Mouse (Mus musculus): Measurements from ENCODE around the gene 4933427I04Rik.

4933427I04Rik gene

DNA sequence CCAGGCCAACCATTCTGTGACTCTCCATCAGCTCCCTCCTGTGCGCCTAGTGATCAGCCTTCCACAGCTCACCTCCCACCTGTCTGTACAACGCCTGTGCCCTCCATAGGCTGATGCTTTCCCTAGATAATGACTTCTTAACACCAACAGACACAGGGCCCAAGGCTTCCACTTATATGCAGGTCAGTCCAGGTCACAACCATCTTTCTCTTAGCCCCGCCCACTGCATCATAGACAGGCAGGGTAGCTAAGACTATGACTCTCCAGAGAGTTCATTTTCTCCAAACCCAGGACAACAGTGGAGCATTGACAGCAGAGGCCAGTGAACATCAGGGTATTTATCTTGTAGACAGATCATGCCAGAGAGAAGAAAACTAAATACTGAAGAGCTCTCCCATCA, at the start of gene 4933427I04Rik:
4933427I04Rik (plus strand) TSS at position 301 of the 400 bp plus-strand sequence.
- DNase-seq (ENCODE audit: inconsistent ontology term): no peak

DNA sequence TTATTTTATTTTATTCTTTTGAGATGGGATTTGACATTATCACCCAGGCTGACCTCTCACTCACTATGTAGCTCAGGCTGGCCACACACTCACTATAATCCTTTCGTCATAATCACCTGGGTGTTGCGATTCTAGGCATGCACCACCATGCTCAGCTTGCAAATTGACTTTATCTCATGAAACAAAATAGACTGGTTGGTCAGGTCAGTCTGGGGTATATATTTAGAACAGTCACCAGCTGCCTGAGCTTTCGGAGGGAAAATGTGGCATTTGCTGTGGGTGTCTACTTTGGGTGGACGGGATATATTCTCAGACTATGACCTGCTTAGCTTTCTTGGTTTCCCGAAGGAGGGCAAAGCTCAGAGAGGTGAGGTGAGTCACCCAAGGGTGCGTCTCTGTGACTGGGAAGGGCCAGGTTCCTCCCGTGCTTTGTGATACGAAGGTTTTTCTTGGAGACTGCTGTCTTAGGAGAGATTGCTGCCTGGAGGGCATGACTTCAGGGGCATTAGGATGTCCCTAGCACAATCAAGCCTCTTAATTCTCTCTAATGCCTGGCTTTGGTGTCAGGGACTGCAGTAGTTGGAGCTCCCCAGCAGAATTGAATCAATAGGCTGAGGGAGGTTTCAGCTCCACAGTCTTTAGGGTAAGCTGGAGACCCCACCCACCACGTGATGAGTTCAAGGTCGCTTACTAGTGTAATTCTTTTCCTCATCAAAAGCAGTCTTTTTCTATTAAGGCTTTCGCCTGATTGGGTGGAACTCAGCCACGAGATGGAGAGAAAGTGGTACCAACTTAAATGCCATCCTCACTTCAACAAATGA, 48.8 kb upstream of the 4933427I04Rik start:
- no peak for DNase-seq (ENCODE audit: inconsistent ontology term)

DNA sequence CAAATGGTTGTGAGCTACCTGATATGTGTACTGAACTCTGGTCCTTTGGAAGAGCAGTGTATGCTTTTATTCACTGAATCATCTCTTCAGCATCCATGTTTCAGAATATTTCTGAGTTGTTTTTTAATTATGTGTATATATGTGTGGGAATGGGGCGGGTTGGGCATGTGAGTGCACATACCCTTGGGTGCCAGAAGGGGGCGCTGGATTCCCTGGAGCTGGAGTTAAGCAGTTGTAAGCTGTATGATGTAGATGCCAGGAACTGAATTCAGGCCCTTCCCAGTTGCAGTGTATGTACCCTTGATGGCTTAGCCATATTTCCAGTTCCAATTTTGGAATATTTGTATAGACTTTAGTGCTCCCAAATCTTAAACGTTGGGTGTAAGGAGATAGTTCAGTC, 47.0 kb upstream of the 4933427I04Rik start:
- DNase-seq (ENCODE audit: inconsistent ontology term): no peak

DNA sequence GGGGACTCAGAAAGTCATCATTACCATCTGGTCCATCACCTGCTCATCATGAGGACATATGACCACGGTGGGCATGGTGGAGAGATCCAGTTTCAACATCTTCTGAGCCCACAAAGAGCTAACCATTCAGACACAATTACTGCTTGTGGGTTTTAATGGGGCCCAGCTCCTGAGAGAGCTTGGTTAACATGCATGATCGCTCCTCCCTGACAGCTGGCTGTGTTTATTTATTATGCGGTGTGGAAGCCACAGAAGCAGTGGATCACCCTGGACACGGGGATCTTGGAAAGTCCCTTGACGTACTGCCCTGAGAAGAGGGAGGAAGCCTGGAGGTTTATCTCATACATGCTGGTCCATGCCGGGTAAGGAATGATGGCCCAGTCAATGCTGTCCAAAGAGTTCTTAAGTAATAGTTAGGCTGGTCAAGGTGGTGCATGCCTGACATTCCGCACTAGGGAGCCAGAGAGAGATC, 45.4 kb upstream of the 4933427I04Rik start:
- peak; percentile 76 for DNase-seq (ENCODE audit: inconsistent ontology term)

DNA sequence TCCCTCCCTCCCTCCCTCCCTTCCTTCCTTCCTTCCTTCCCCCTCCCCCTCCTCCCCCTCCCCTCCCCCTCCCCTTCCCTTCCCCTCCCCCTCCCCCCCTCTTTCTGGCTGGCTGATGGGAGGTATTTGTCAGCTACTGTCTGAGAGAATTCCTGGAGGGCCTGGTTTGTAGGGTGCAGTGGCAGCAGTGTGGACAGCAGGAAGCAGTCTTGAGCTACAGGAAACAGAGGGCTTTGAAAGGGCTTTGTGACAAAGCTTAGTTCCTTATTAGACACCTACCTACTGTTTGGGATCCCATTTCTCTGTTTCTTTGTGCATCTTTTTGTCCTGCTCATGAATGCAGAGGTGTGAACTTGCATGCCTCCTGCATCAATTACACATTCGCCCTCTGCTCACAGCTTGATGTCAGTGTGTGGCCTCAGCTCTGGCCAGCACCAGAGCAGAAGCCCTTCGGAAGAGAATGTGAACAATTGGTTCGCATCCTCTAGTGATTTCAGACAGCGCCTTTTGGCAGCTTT, 40.3 kb upstream of the 4933427I04Rik start:
- DNase-seq (ENCODE audit: inconsistent ontology term): peak; percentile 61

DNA sequence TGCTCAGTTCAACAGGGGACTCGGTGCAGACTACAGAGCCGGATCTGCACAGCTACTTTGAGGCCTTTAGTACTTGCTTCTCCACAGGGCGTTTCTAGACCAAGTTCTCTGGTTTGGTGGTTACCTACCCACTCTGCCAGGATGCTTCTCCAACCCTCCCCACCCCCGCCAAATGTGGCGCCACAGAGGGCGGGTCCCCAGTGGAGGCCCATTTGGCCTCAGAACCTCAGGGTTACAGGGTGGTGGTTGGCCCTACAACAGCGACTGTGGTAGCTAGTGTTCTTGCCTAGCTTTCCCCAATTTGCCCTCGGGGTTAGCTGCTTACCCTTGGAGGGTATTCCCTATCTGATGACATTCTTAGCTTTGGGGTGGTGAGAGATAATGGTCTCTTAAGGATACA, 17.4 kb upstream of the 4933427I04Rik start:
- no peak for DNase-seq (ENCODE audit: inconsistent ontology term)

DNA sequence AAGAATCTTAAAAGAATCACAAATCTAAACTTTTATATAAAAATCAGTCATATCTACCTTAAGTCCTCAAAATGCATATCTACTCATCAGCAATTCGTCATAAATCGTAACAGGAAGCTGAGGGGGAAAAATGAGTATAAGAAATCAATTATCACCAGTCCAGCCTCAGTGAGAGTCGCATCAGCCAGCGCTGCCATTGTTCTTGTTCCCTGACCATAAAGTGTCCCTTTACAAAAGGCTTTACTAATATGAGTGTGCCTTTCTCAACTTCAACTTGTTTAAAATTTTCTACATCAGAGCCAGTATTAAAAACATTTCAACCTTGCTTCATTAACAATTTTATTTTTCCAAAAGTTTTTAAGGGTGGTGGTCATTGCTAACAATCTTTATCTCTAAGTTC, 2.6 kb upstream of the 4933427I04Rik start:
- peak; percentile 27 for DNase-seq (ENCODE audit: inconsistent ontology term)

DNA sequence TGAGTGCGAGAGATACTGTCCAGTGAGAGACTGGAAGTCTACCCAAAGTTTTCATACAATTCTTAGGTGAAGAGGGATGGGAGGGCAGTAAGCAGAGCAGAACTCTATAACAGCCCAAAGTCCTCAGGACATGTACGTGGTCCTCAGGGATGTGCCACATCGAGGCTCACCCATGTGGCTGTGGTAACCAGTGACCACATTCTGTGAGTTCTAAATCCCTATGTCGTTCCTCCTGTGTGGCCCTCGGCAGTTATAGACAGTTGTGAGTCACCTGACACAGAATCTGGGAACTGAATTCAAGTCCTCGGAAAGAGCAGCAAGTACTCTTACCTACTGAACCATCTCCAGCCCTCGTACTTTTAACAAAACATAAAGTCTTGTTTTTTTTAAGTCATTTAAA, 1.4 kb upstream of the 4933427I04Rik start:
- DNase-seq (ENCODE audit: inconsistent ontology term): no peak

DNA sequence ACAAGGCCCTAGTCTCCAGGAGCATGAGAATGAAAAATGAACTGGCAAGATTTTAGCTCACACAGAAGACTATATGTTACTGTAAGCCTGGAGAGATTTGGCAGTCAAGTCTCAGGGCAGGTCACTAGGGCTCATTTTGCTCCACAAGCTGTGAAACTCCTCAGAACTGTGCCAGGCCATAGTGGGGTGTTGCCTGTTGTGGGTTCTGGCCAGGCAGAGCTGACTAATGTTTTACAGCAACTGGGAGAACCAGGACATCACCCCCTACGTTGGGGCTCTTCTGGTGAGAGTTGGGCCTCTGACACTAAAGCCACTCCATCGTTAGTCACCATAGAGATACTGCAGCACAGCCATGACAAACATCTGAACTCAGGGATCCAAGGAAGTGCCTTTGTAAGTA, 324 bp downstream of the 4933427I04Rik start:
- peak; percentile 53 for DNase-seq (ENCODE audit: inconsistent ontology term)

DNA sequence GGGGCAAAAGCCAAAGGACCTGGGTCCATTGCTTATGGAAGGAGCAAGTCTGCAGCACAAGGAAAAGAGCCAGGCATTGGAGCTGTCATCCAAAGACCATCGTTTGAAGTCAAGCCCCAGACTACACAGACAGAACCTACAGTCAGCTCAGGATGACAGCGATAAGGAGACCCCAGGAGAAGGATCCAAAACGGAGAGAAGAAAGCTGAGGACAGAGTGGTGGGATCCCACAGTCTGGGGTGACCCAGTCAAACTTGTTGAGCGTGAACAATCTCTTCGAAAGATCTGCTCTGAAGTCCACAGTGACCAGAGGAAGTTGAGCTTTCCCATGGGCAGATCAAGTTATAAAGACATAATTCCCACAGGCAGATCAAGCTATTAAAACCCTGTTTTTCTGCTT, 1.1 kb downstream of the 4933427I04Rik start:
- DNase-seq (ENCODE audit: inconsistent ontology term): no peak

DNA sequence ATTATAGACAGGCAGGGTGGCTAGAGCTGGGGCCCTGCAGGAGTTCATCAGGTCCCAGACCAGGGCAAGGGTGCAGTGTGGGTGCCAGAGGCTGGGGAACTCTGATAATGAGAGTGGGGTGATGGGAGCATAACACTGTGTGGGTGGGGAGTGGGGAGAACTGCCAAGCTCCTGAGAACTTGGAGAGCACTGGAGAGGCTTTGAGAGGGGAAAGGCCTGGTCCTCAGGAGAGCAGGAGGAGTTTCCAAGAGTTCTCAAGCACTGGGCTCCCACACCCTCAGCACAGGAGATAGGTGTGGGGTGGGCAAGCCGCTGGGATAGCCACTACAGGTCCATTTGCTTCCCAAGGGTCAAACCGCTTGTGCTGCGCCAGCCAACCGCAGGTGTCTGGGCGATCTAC, 34.2 kb downstream of the 4933427I04Rik start:
- no peak for DNase-seq (ENCODE audit: inconsistent ontology term)

DNA sequence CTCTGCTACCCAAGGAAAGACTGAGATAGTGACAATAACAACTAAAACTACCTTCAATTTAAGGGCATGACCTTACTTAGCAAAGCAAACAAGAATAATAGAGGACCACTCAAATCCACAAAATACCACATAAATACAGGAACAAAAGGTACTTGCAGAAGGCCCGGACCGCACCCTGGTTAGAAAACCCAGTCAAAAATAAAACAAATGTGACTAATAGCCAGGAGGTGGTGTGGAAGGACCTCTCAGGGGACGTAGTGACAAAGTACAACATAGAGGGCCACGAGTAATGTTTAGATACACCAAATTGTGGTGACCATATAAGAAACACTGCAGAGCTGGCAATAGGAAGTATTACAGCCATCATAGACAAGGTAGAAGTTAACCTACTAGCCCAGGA, 34.8 kb downstream of the 4933427I04Rik start:
- no peak for DNase-seq (ENCODE audit: inconsistent ontology term)

DNA sequence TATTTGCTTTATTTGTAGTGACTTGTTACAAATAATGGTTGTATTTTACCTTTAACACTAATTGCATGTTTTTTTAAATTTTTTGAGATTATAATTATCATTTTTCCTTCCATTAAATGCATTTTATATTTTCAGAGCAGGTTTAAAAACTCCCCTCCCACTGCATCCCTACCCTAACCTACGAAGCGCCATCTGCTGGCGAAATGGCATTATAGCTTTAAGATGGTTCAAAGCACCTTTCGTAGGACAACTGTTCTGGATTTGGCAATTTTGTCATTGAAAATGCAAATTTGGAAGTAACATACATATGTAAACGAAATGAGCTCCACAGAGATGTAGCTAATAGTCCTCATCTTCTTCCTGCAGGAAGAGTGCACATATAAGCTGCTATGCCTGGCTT, 39.2 kb downstream of the 4933427I04Rik start:
- peak; percentile 28 for DNase-seq (ENCODE audit: inconsistent ontology term)

DNA sequence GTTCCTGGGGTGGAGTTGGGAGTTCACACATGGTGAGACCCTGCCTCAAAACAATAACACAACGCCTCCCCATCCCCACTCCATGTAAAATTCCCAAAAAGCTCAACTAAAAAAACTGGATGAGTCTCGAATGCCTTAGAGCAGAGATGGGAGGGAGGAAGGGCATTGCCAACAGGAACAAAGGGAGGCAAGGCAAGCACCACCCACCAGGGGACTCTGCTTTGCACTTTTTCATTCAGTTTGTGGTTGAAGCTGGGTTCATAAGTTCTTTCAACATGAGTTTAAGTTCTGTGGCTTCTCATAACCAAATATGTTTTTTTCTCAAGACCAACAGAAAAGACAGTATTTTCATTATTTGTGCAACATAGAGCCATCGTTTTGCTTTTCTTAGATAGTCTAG, 44.0 kb downstream of the 4933427I04Rik start:
- no peak for DNase-seq (ENCODE audit: inconsistent ontology term)

DNA sequence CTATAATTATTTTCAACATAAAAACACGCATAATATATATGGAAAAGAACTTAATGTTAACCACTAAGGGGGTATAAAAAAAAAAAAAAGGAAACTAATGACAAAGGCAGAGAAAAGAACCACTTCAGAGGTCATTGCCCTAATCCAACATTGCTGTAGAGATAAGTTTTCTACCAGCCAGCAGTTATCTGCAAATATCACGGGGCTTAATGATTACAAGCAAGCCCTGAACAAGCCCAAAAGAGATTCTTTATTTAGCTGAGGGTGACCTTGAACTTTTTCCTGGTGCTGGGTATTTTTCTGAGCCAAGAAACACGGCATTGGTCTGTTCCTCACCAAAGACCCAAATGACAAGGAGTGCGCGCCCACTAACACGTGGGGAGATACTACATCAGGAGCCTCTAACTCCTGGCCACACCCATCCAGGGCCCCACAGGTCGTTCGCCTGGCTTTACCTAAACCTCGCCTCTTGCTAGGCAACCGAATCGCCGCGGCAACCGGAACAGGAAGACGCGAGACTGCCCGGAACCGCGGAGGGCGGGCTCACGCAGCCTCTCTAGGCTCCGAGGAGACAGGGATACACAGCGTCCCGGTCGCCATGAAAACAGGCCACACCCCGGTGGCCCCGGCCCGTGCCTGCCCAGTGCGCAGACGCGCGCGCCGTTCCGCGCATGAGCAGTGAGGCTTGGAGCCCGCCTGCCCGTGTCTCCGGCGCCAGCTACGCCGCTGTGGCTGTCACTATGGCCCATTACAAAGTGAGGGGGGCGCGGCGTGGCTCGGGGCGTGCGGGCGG, 45.0 kb downstream of the 4933427I04Rik start, which contains the start of gene Mycbp:
Mycbp (plus strand) TSS at position 500 of the 793 bp plus-strand sequence.
- DNase-seq (ENCODE audit: inconsistent ontology term): peak; percentile 99

DNA sequence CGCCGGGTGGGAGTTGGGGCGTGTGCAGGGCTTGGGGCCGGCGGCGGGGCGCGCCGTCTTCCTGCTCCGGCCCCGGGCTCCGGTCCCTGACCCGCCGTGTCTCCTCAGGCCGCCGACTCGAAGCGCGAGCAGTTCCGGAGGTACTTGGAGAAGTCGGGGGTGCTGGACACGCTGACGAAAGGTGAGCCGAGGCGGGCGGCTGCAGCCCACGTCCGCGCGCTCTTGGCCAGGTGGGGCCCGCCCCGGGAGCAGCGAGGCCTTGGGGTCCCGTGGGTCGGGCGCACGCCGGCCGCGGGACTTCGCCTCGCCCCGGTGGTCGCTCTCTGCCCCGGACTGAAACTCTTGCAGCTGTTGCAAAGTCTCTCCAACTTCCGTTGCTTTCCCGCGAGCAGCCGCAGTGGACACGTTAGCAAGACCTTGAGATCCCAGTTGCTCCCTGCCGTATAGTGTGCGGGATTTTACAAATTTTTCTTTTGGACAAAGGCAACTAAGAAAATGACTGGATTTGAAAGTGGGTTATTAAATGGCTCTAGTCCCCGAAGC, 45.7 kb downstream of the 4933427I04Rik start:
- no peak for DNase-seq (ENCODE audit: inconsistent ontology term)

DNA sequence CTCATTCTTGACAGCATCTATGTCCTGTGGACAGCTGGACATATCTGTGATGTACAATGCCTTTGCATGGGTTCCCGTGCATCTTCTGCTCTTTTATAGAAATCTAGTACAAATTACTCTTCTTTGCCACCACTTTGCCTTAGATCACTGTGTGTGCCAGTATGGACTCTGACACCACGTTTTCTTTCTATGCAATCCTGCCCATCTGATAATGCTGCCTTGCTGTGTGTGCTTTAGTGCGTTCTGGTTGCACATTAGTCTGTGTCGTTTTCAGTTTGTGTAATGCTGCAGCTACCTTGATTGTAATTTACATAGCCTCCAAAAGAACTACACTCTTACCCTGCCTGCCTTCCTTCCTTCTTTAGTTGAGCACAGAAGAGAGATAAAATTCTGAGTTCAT, 52.0 kb downstream of the 4933427I04Rik start:
- DNase-seq (ENCODE audit: inconsistent ontology term): no peak

DNA sequence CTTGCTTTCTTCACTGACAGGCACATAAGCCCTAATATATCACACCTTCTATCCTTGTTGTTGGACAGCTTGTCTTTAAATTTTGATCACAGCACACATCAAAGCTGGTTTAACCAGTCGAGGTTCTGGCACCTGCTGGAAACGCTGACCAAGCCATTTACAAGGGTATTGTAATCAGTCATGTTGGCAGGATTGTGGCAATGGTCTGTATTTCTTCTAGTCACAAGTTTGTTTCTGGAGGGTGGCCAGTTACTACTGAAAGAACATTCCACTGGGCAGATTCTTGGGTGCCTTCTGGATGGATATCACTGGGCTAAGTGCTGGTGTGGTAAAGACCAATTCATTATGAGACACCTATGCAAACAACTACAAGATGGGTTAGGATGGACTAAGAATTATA, 53.0 kb downstream of the 4933427I04Rik start:
- peak; percentile 36 for DNase-seq (ENCODE audit: inconsistent ontology term)
